Mouse (Mus musculus): ENCODE results near the gene Tnrc6a.

Gene Tnrc6a

GRCm38 (mm10) chr7:123124735-123125181 lies 1.1 kb downstream of the Tnrc6a start:
- DNase-seq (ENCODE audit: low read depth) = no peak

- no peak for DNase-seq (ENCODE audit: low read depth)
Measured at GRCm38 (mm10) chr7:123126056-123126455, 2.4 kb downstream of the Tnrc6a start.

- DNase-seq (ENCODE audit: low read depth) = no peak
Measured at GRCm38 (mm10) chr7:123127301-123127700, 3.6 kb downstream of the Tnrc6a start.

GRCm38 (mm10) chr7:123127981-123128380 lies 4.3 kb downstream of the Tnrc6a start:
- no peak for DNase-seq (ENCODE audit: low read depth)

GRCm38 (mm10) chr7:123129061-123129460 lies 5.4 kb downstream of the Tnrc6a start:
- DNase-seq (ENCODE audit: low read depth) = no peak

- no peak for DNase-seq (ENCODE audit: low read depth)
Measured at GRCm38 (mm10) chr7:123130198-123130597, 6.5 kb downstream of the Tnrc6a start.

- DNase-seq (ENCODE audit: low read depth) = no peak
Measured at GRCm38 (mm10) chr7:123132401-123132800, 8.7 kb downstream of the Tnrc6a start.

- no peak for DNase-seq (ENCODE audit: low read depth)
Measured at GRCm38 (mm10) chr7:123134876-123135275, 11.2 kb downstream of the Tnrc6a start.

- no peak for DNase-seq (ENCODE audit: low read depth)
Measured at GRCm38 (mm10) chr7:123135655-123136054, 12.0 kb downstream of the Tnrc6a start.

GRCm38 (mm10) chr7:123138001-123138400 lies 14.3 kb downstream of the Tnrc6a start:
- DNase-seq (ENCODE audit: low read depth) = no peak

- DNase-seq (ENCODE audit: low read depth) = no peak
Measured at GRCm38 (mm10) chr7:123146141-123146846, 22.6 kb downstream of the Tnrc6a start.

- DNase-seq (ENCODE audit: low read depth) = no peak
Measured at GRCm38 (mm10) chr7:123147787-123148186, 24.1 kb downstream of the Tnrc6a start.

GRCm38 (mm10) chr7:123148935-123149334 lies 25.2 kb downstream of the Tnrc6a start:
- no peak for DNase-seq (ENCODE audit: low read depth)

- no peak for DNase-seq (ENCODE audit: low read depth)
Measured at GRCm38 (mm10) chr7:123162346-123162745, 38.7 kb downstream of the Tnrc6a start.

GRCm38 (mm10) chr7:123167436-123167835 lies 43.8 kb downstream of the Tnrc6a start:
- no peak for DNase-seq (ENCODE audit: low read depth)

- no peak for DNase-seq (ENCODE audit: low read depth)
Measured at GRCm38 (mm10) chr7:123169618-123170017, 45.9 kb downstream of the Tnrc6a start.

GRCm38 (mm10) chr7:123172101-123172500 lies 48.4 kb downstream of the Tnrc6a start:
- DNase-seq (ENCODE audit: low read depth) = no peak

- no peak for DNase-seq (ENCODE audit: low read depth)
Measured at GRCm38 (mm10) chr7:123177215-123177614, 53.5 kb downstream of the Tnrc6a start.

- DNase-seq (ENCODE audit: low read depth) = no peak
Measured at GRCm38 (mm10) chr7:123181787-123182701, 58.4 kb downstream of the Tnrc6a start.

GRCm38 (mm10) chr7:123184891-123185290 lies 61.2 kb downstream of the Tnrc6a start:
- no peak for DNase-seq (ENCODE audit: low read depth)

GRCm38 (mm10) chr7:123186463-123186862 lies 62.8 kb downstream of the Tnrc6a start:
- DNase-seq (ENCODE audit: low read depth) = no peak

GRCm38 (mm10) chr7:123187246-123187645 lies 63.6 kb downstream of the Tnrc6a start:
- DNase-seq (ENCODE audit: low read depth) = no peak

- no peak for DNase-seq (ENCODE audit: low read depth)
Measured at GRCm38 (mm10) chr7:123188462-123188861, 64.8 kb downstream of the Tnrc6a start.
